In genomic region chr19:34284383-34284782, GRCm38 (mm10) we compare ENCODE assay signal across 8 mouse cellular contexts. TPM values are rescaled to one million over a fixed set of nuclear protein-coding genes. Genes with fewer than 3 reads are reported as not detected.
DNase-seq lines count a peak whose midpoint lies in the region; ATAC-seq and TF ChIP-seq lines count a peak whose summit lies in the region.
"Had no signal": no experiment of that assay in that cellular context is flagged by ENCODE, and none has a peak within 500 bp of the region (broad histone marks: within the 10 kb centered on the region; RNA-seq: fewer than 3 reads in every experiment).

No protein-coding gene starts in this region.

- H3K9me3 ChIP-seq in heart, embryonic 15.5 days (replicated peaks): no peaks in the 10 kb centered on the region

- no peaks in the 10 kb centered on the region for H3K36me3 ChIP-seq in heart, embryonic 15.5 days

- H3K4me3 ChIP-seq in left cerebral cortex, adult 2 months: peak overlapping the region; percentile 21; the same call in 1 of the 2 replicates
- peak overlapping the region; percentile 55 for H3K4me3 ChIP-seq in brown adipose tissue, adult 24 weeks (ENCODE audit: insufficient read depth, low read depth, low read length)
- H3K4me3 ChIP-seq in heart, embryonic 15.5 days: peak overlapping the region; percentile 18

- H3K27me3 ChIP-seq in heart, embryonic 15.5 days: peaks cover 13% of the 10 kb centered on the region

- no peak overlapping the region for H3K27ac ChIP-seq in left cerebral cortex, adult 2 months
- H3K27ac ChIP-seq in brown adipose tissue, adult 24 weeks (replicated peaks; ENCODE audit: low read depth, low read length): peak overlapping the region; percentile 14
- no peak overlapping the region for H3K27ac ChIP-seq in heart, embryonic 15.5 days

- no peak overlapping the region for H3K9ac ChIP-seq in heart, embryonic 15.5 days

- no peak for ATAC-seq in heart, embryonic 15.5 days (replicated peaks; ENCODE audit: insufficient number of reproducible peaks, insufficient read depth, low FRiP score, low read depth)
- 0 out of 2 replicates have a peak, but pooled peaks have one; percentile 22 for ATAC-seq in monocyte, adult 5-6 weeks (replicated peaks; ENCODE audit: insufficient number of reproducible peaks, low FRiP score, low TSS enrichment, poor library complexity, severe bottlenecking)

- TF ChIP-seq CTCF in left cerebral cortex, adult 2 months (IDR thresholded peaks at IDR 0.05): peak; percentile 63

- peak overlapping the region; percentile 43 for H3K4me2 ChIP-seq in heart, embryonic 15.5 days
- H3K4me2 ChIP-seq: midbrain, embryonic 11.5 days had no signal

- DNase-seq in left cerebral cortex, adult 2 months (ENCODE audit: extremely low spot score in 1 of 2, low spot score in 2 of 2): no peak
- DNase-seq in left cerebral cortex, adult 18-20 months (ENCODE audit: low spot score in 2 of 2): no peak
- DNase-seq in B cell, adult 2 months: no peak
- no peak for DNase-seq in adrenal gland, postnatal 14 days

- H3K4me1 ChIP-seq in brown adipose tissue, adult 24 weeks (ENCODE audit: control insufficient read depth, insufficient read depth, insufficient read length, low read length): peaks cover 6% of the 10 kb centered on the region
- peaks cover 5% of the 10 kb centered on the region; the same call in 1 of the 2 replicates for H3K4me1 ChIP-seq in heart, embryonic 15.5 days (replicated peaks)

- intact Hi-C loops in left cerebral cortex, adult 2 months (cut with DNase I): loop anchor here (2.0 kb wide), 1 partner anchor 40 kb away; no protein-coding TSS in a partner anchor

- 45% methylated on average over 10 of the region's 10 CpGs for WGBS in heart, embryonic 15.5 days

RNA-seq across cellular contexts. Expression of gene Fas, which starts 6.1 kb away (rescaled TPM):
- 1 to 10 TPM in 1 of 2 experiments, under 1 TPM in 1; 0.84 to 2.3 TPM for total RNA-seq in left cerebral cortex, adult 2 months (2021)
- total RNA-seq in left cerebral cortex, adult 18-20 months (2021): 1 to 10 TPM; 1.6 to 1.9 TPM
- polyA plus RNA-seq in brown adipose tissue, adult 24 weeks (2012; ENCODE audit: insufficient read depth, insufficient read length, missing spikeins): 30.8 and 37.3 TPM in 2 replicates
- 5.0 and 5.5 TPM in 2 replicates for polyA plus RNA-seq in heart, embryonic 15.5 days (2015; fragmentation: Nextera tagmentation; extraction: Ambion mirVana)
- 13.9 to 25.4 TPM (median 24.3 TPM) in 3 replicates for total RNA-seq in monocyte, adult 5-6 weeks (2017)
- 11.3 and 12.2 TPM in 2 replicates for total RNA-seq in adrenal gland, postnatal 14 days (2021)

RNA-seq across cellular contexts. Expression of gene Acta2, which starts 29.0 kb away (rescaled TPM):
- 10 to 100 TPM; 11.2 to 16.5 TPM for total RNA-seq in left cerebral cortex, adult 2 months (2021)
- 10 to 100 TPM; 11.2 to 15.1 TPM for total RNA-seq in left cerebral cortex, adult 18-20 months (2021)
- 24.5 and 30.0 TPM in 2 replicates for polyA plus RNA-seq in brown adipose tissue, adult 24 weeks (2012; ENCODE audit: insufficient read depth, insufficient read length, missing spikeins)
- 1,121 and 1,187 TPM in 2 replicates for polyA plus RNA-seq in heart, embryonic 15.5 days (2015; fragmentation: Nextera tagmentation; extraction: Ambion mirVana)
- total RNA-seq in monocyte, adult 5-6 weeks (2017): 1.9 TPM in 1 of 3 replicates, not detected in the others
- total RNA-seq in adrenal gland, postnatal 14 days (2021): 36.5 and 95.6 TPM in 2 replicates
